8 mouse cellular contexts compared by ENCODE assay signal in the genomic region with DNA sequence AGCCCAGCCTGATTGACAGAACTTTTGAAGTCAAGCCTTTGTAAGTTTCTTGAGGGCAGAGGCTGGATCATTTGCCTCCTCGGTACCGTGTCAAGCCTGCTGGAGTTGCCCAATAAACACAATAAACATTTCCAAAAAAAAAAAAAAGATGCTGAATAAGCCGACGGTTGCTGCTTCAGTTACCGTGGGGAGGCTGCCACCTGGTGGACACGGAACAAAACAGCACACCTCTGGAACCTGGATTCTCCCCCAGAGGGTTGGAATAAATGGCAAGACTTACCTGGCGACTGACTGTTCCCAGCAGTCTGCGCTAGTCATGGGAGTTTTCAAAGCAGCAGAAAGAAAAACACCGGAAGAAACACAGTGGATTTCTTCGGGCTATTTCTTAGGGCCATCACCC.
DNase-seq lines count a peak whose midpoint lies in the region; ATAC-seq and TF ChIP-seq lines count a peak whose summit lies in the region.

No protein-coding gene starts in this region.

- H3K4me1 ChIP-seq in intestine, embryonic 14.5 days (replicated peaks; ENCODE audit: control insufficient read depth, insufficient read depth, low read length), result no peaks in the 10 kb centered on the region
- H3K4me1 ChIP-seq in intestine, embryonic 16.5 days (ENCODE audit: control insufficient read depth, insufficient read depth, low read length), result no peaks in the 10 kb centered on the region
- H3K4me1 ChIP-seq in bone marrow macrophage, adult 2 months (ENCODE audit: control insufficient read depth, insufficient read depth, low read length), result no peaks in the 10 kb centered on the region
- H3K4me1 ChIP-seq in embryonic facial prominence, embryonic 13.5 days, result peaks cover 29% of the 10 kb centered on the region
- H3K4me1 ChIP-seq in hindbrain, embryonic 12.5 days, result peaks cover 12% of the 10 kb centered on the region

- H3K9me3 ChIP-seq in intestine, embryonic 14.5 days (ENCODE audit: control insufficient read depth, low read length), result peaks cover 1% of the 10 kb centered on the region; the same call in 1 of the 2 replicates
- peaks cover 4% of the 10 kb centered on the region; the same call in 1 of the 2 replicates for H3K9me3 ChIP-seq in intestine, embryonic 16.5 days (ENCODE audit: control insufficient read depth, low read length)
- H3K9me3 ChIP-seq in embryonic facial prominence, embryonic 13.5 days, result no peaks in the 10 kb centered on the region; the same call in 1 of the 2 replicates
- no peaks in the 10 kb centered on the region for H3K9me3 ChIP-seq in hindbrain, embryonic 12.5 days (replicated peaks)

- H3K36me3 ChIP-seq in intestine, embryonic 14.5 days (ENCODE audit: control insufficient read depth, insufficient read depth, low read length), result no peaks in the 10 kb centered on the region
- H3K36me3 ChIP-seq in intestine, embryonic 16.5 days (ENCODE audit: control insufficient read depth, insufficient read depth, low read length), result no peaks in the 10 kb centered on the region
- no peaks in the 10 kb centered on the region for H3K36me3 ChIP-seq in embryonic facial prominence, embryonic 13.5 days
- no peaks in the 10 kb centered on the region for H3K36me3 ChIP-seq in hindbrain, embryonic 12.5 days

- H3K27me3 ChIP-seq in intestine, embryonic 14.5 days (replicated peaks; ENCODE audit: control insufficient read depth, insufficient read depth, low read length), result no peaks in the 10 kb centered on the region
- 0 out of 2 replicates have a peak, but pooled peaks cover 2% of the 10 kb centered on the region for H3K27me3 ChIP-seq in intestine, embryonic 16.5 days (replicated peaks; ENCODE audit: control insufficient read depth, insufficient read depth, low read length)
- H3K27me3 ChIP-seq in embryonic facial prominence, embryonic 13.5 days, result peaks cover 26% of the 10 kb centered on the region
- H3K27me3 ChIP-seq in hindbrain, embryonic 12.5 days, result 0 out of 2 replicates have a peak, but pooled peaks cover 4% of the 10 kb centered on the region

- ATAC-seq in intestine, embryonic 14.5 days (replicated peaks; ENCODE audit: low FRiP score, low TSS enrichment, low read depth), result 0 out of 2 replicates have a peak, but pooled peaks have one; percentile 36
- no peak for ATAC-seq in intestine, embryonic 16.5 days
- no peak for ATAC-seq in embryonic facial prominence, embryonic 13.5 days (ENCODE audit: insufficient number of reproducible peaks, insufficient read depth, low FRiP score, low TSS enrichment, low read depth)
- peak; percentile 22; the same call in 1 of the 2 replicates for ATAC-seq in hindbrain, embryonic 12.5 days (ENCODE audit: low FRiP score)
- peak; percentile 82 for ATAC-seq in megakaryocyte, adult 5-6 weeks (ENCODE audit: poor library complexity, severe bottlenecking)

- H3K4me3 ChIP-seq in intestine, embryonic 14.5 days (ENCODE audit: low read depth, low read length), result no peak overlapping the region
- H3K4me3 ChIP-seq in intestine, embryonic 16.5 days (ENCODE audit: low read length), result no peak overlapping the region
- H3K4me3 ChIP-seq in bone marrow macrophage, adult 2 months (ENCODE audit: insufficient read depth, low read length), result no peak overlapping the region
- no peak overlapping the region for H3K4me3 ChIP-seq in embryonic facial prominence, embryonic 13.5 days
- no peak overlapping the region for H3K4me3 ChIP-seq in hindbrain, embryonic 12.5 days

- no peak for TF ChIP-seq POLR2A in bone marrow macrophage, adult 2 months (IDR thresholded peaks at IDR 0.05; ENCODE audit: borderline replicate concordance, low read depth, low read length)

- DNase-seq in intestine, embryonic 14.5 days (ENCODE audit: low spot score), result peak; percentile 82
- peak; percentile 54 to 83 for DNase-seq in layer of hippocampus, postnatal 25 days (ENCODE audit: extremely low spot score in 1 of 2, low spot score in 1 of 2)
- DNase-seq in telencephalon, adult 2 months (ENCODE audit: low read depth, low spot score), result peak; percentile 18

- H3K27ac ChIP-seq in intestine, embryonic 14.5 days (ENCODE audit: low read depth), result no peak overlapping the region
- H3K27ac ChIP-seq in intestine, embryonic 16.5 days (ENCODE audit: low read length), result no peak overlapping the region
- H3K27ac ChIP-seq in bone marrow macrophage, adult 2 months (ENCODE audit: insufficient read depth, low read depth, low read length), result no peak overlapping the region
- H3K27ac ChIP-seq in embryonic facial prominence, embryonic 13.5 days, result no peak overlapping the region
- no peak overlapping the region for H3K27ac ChIP-seq in hindbrain, embryonic 12.5 days

- TF ChIP-seq CTCF in bone marrow macrophage, adult 2 months (IDR thresholded peaks at IDR 0.05; ENCODE audit: low read depth, low read length), result peak; percentile 51

- H3K9ac ChIP-seq in intestine, embryonic 14.5 days (ENCODE audit: low read length), result no peak overlapping the region
- no peak overlapping the region for H3K9ac ChIP-seq in intestine, embryonic 16.5 days (ENCODE audit: low read depth, low read length)
- H3K9ac ChIP-seq in embryonic facial prominence, embryonic 13.5 days, result no peak overlapping the region
- H3K9ac ChIP-seq in hindbrain, embryonic 12.5 days, result no peak overlapping the region

- no peak overlapping the region for H3K4me2 ChIP-seq in intestine, embryonic 14.5 days (ENCODE audit: low read length)
- no peak overlapping the region for H3K4me2 ChIP-seq in intestine, embryonic 16.5 days (ENCODE audit: low read depth, low read length)
- peak overlapping the region; percentile 26; the same call in 1 of the 2 replicates for H3K4me2 ChIP-seq in embryonic facial prominence, embryonic 13.5 days
- H3K4me2 ChIP-seq in hindbrain, embryonic 12.5 days (replicated peaks), result no peak overlapping the region

- 6% methylated on average over 10 of the region's 10 CpGs for WGBS in intestine, embryonic 14.5 days
- 6% methylated on average over 10 of the region's 10 CpGs for WGBS in intestine, embryonic 16.5 days
- 6% methylated on average over 10 of the region's 10 CpGs for WGBS in embryonic facial prominence, embryonic 13.5 days
- WGBS in hindbrain, embryonic 12.5 days, result 12% methylated on average over 10 of the region's 10 CpGs

Comparison
In these comparisons a context has a peak if more than half of its experiments do, and no peak if none do; other contexts are left out.
1. ATAC-seq: peak in intestine, embryonic 14.5 days (single experiment), hindbrain, embryonic 12.5 days (single experiment) and megakaryocyte, adult 5-6 weeks (single experiment); none in intestine, embryonic 16.5 days (single experiment) and embryonic facial prominence, embryonic 13.5 days (single experiment).
2. DNase-seq: peak in every context shown above with its lines; median percentile 82 in intestine, embryonic 14.5 days; 68 in layer of hippocampus, postnatal 25 days; 18 in telencephalon, adult 2 months.